Mouse (Mus musculus) neural tube, embryonic 14.5 days (tissue): ENCODE measurements around the gene Mep1a. TPM values are rescaled to one million over a fixed set of nuclear protein-coding genes. Genes with fewer than 3 reads are reported as not detected.

Experiments used
- ATAC-seq: fragments of 200-750 bp; cut with Nextera tagmentation; 2 replicates; pipeline ENCODE4 v1.8.0; 2017; ENCODE audit warnings: low read depth, mild to moderate bottlenecking, moderate TSS enrichment, moderate library complexity
- H3K27ac ChIP-seq: fragments of 300-500 bp; sonication (generic); 2 replicates; pipeline ENCODE4 v1.5.1; 2014; ENCODE audit warnings: low read depth, mild to moderate bottlenecking, control low read depth, low read length, moderate library complexity, mixed read lengths
- H3K27me3 ChIP-seq: fragments of 300-500 bp; sonication (generic); 2 replicates; pipeline ENCODE4 v1.6.1; 2014; ENCODE audit warnings: low read length; ENCODE audit not compliant: control insufficient read depth, insufficient read depth
- H3K36me3 ChIP-seq: fragments of 300-500 bp; sonication (generic); 2 replicates; pipeline ENCODE4 v1.6.1; 2014; ENCODE audit warnings: low read length, mixed read lengths; ENCODE audit not compliant: control insufficient read depth, insufficient read depth
- H3K4me1 ChIP-seq: fragments of 300-500 bp; sonication (generic); 2 replicates; pipeline ENCODE4 v1.6.1; 2014; ENCODE audit warnings: low read length; ENCODE audit not compliant: control insufficient read depth, insufficient read depth
- H3K4me2 ChIP-seq: fragments of 300-500 bp; sonication (generic); 2 replicates; pipeline ENCODE4 v1.6.1; 2014; ENCODE audit warnings: mild to moderate bottlenecking, low read depth, low read length, control low read depth
- H3K4me3 ChIP-seq: fragments of 300-500 bp; sonication (generic); 2 replicates; pipeline ENCODE4 v1.5.1; 2014; ENCODE audit warnings: low read depth, low read length, control low read depth, mixed read lengths
- H3K9ac ChIP-seq: fragments of 300-500 bp; sonication (generic); replicated peaks from 2 replicates; pipeline ENCODE4 v1.6.1; 2014; ENCODE audit warnings: low read depth, mild to moderate bottlenecking, control low read depth, low read length, mixed read lengths
- H3K9me3 ChIP-seq: fragments of 300-500 bp; sonication (generic); 2 replicates; pipeline ENCODE4 v1.6.1; 2016; ENCODE audit warnings: low read length; ENCODE audit not compliant: control insufficient read depth
- WGBS: fragments of 180-500 bp; shearing (Covaris S2); extraction: QIAGEN DNeasy Blood & Tissue Kit; methylation state at CpG from one replicate; pipeline ENCODE4 v1.1.7; 2014; 5-methylcytosine and 5-hydroxymethylcytosine counted together
- polyA plus RNA-seq: library from polyadenylated mRNA; unstranded; fragments of >200 nt; fragmentation: Nextera tagmentation; extraction: Ambion mirVana; gene quantifications from 2 replicates; pipeline ENCODE4 v1.2.1, GENCODE M21; 2014

The Mep1a gene
- polyA plus RNA-seq, 1 experiment from 2014 or later: 0.09 TPM

- no peak overlapping the region for H3K4me3 ChIP-seq
- H3K9ac ChIP-seq: no peak overlapping the region
- H3K27ac ChIP-seq: no peak overlapping the region
- no peaks in the 10 kb centered on the region for H3K27me3 ChIP-seq
- WGBS: 84% methylated on average over 3 of the region's 3 CpGs
- H3K4me2 ChIP-seq: no peak overlapping the region
- no peaks in the 10 kb centered on the region for H3K36me3 ChIP-seq
- ATAC-seq: no peak
- no peaks in the 10 kb centered on the region for H3K9me3 ChIP-seq
- H3K4me1 ChIP-seq: no peaks in the 10 kb centered on the region
These were observed 17.6 kb upstream of the Mep1a start for GRCm38 (mm10) chr17:43520166-43520565.

GRCm38 (mm10) chr17:43518644-43519409 is 16.2 kb upstream of the Mep1a start:
- Histone ChIP-seq H3K27ac (no peak overlapping the region), H3K4me2 (no peak overlapping the region), H3K4me1 (no peaks in the 10 kb centered on the region), H3K36me3 (no peaks in the 10 kb centered on the region), H3K27me3 (no peaks in the 10 kb centered on the region), H3K9me3 (no peaks in the 10 kb centered on the region), H3K9ac (no peak overlapping the region), H3K4me3 (no peak overlapping the region)
- peak; percentile 89 for ATAC-seq
- 32% methylated on average over 18 of the region's 18 CpGs for WGBS

- no peaks in the 10 kb centered on the region for H3K36me3 ChIP-seq
- H3K27me3 ChIP-seq: no peaks in the 10 kb centered on the region
- no peak overlapping the region for H3K9ac ChIP-seq
- no peak for ATAC-seq
- H3K4me1 ChIP-seq: no peaks in the 10 kb centered on the region
- H3K27ac ChIP-seq: no peak overlapping the region
- H3K9me3 ChIP-seq: no peaks in the 10 kb centered on the region
- H3K4me2 ChIP-seq: no peak overlapping the region
- H3K4me3 ChIP-seq: no peak overlapping the region
- WGBS: 23% methylated on average over 4 of the region's 4 CpGs
These were observed 8.2 kb upstream of the Mep1a start for GRCm38 (mm10) chr17:43510782-43511181.

GRCm38 (mm10) chr17:43504594-43504934 is 2.0 kb upstream of the Mep1a start:
- WGBS: 77% methylated on average over 6 of the region's 6 CpGs
- Histone ChIP-seq H3K27me3 (no peaks in the 10 kb centered on the region), H3K4me3 (no peak overlapping the region), H3K9ac (no peak overlapping the region), H3K4me1 (no peaks in the 10 kb centered on the region), H3K36me3 (no peaks in the 10 kb centered on the region), H3K27ac (no peak overlapping the region), H3K4me2 (no peak overlapping the region), H3K9me3 (no peaks in the 10 kb centered on the region)
- no peak for ATAC-seq

- no peak overlapping the region for H3K27ac ChIP-seq
- ATAC-seq: no peak
- no peaks in the 10 kb centered on the region for H3K27me3 ChIP-seq
- no peaks in the 10 kb centered on the region for H3K36me3 ChIP-seq
- H3K9ac ChIP-seq: no peak overlapping the region
- no peaks in the 10 kb centered on the region for H3K9me3 ChIP-seq
- 62% methylated on average over 4 of the region's 4 CpGs for WGBS
- H3K4me3 ChIP-seq: no peak overlapping the region
- H3K4me2 ChIP-seq: no peak overlapping the region
- no peaks in the 10 kb centered on the region for H3K4me1 ChIP-seq
These were observed 1.4 kb upstream of the Mep1a start for GRCm38 (mm10) chr17:43503861-43504593.

GRCm38 (mm10) chr17:43501631-43502030 is 981 bp downstream of the Mep1a start:
- Histone ChIP-seq H3K4me3 (no peak overlapping the region), H3K9ac (no peak overlapping the region), H3K36me3 (no peaks in the 10 kb centered on the region), H3K9me3 (no peaks in the 10 kb centered on the region), H3K27ac (no peak overlapping the region), H3K27me3 (no peaks in the 10 kb centered on the region), H3K4me2 (no peak overlapping the region), H3K4me1 (no peaks in the 10 kb centered on the region)
- ATAC-seq: no peak
- 95% methylated on average over 5 of the region's 5 CpGs for WGBS

- ATAC-seq: no peak
- WGBS: 81% methylated on average over 3 of the region's 3 CpGs
- no peak overlapping the region for H3K4me2 ChIP-seq
- no peak overlapping the region for H3K9ac ChIP-seq
- H3K36me3 ChIP-seq: no peaks in the 10 kb centered on the region
- H3K9me3 ChIP-seq: no peaks in the 10 kb centered on the region
- no peak overlapping the region for H3K27ac ChIP-seq
- H3K4me3 ChIP-seq: no peak overlapping the region
- H3K4me1 ChIP-seq: no peaks in the 10 kb centered on the region
- no peaks in the 10 kb centered on the region for H3K27me3 ChIP-seq
These were observed 1.4 kb downstream of the Mep1a start for GRCm38 (mm10) chr17:43501223-43501622.

GRCm38 (mm10) chr17:43500513-43500912 is 2.1 kb downstream of the Mep1a start:
- 86% methylated on average over 1 of the region's 1 CpGs for WGBS
- Histone ChIP-seq H3K27ac (no peak overlapping the region), H3K27me3 (no peaks in the 10 kb centered on the region), H3K4me3 (no peak overlapping the region), H3K4me2 (no peak overlapping the region), H3K9me3 (no peaks in the 10 kb centered on the region), H3K4me1 (no peaks in the 10 kb centered on the region), H3K9ac (no peak overlapping the region), H3K36me3 (no peaks in the 10 kb centered on the region)
- ATAC-seq: no peak

- H3K4me1 ChIP-seq: no peaks in the 10 kb centered on the region
- no peak overlapping the region for H3K4me2 ChIP-seq
- no peaks in the 10 kb centered on the region for H3K9me3 ChIP-seq
- H3K4me3 ChIP-seq: no peak overlapping the region
- no peaks in the 10 kb centered on the region for H3K27me3 ChIP-seq
- WGBS: 88% methylated on average over 4 of the region's 4 CpGs
- H3K9ac ChIP-seq: no peak overlapping the region
- no peak overlapping the region for H3K27ac ChIP-seq
- ATAC-seq: no peak
- H3K36me3 ChIP-seq: no peaks in the 10 kb centered on the region
These were observed 5.1 kb downstream of the Mep1a start for GRCm38 (mm10) chr17:43497521-43497920.
